In the genomic region with DNA sequence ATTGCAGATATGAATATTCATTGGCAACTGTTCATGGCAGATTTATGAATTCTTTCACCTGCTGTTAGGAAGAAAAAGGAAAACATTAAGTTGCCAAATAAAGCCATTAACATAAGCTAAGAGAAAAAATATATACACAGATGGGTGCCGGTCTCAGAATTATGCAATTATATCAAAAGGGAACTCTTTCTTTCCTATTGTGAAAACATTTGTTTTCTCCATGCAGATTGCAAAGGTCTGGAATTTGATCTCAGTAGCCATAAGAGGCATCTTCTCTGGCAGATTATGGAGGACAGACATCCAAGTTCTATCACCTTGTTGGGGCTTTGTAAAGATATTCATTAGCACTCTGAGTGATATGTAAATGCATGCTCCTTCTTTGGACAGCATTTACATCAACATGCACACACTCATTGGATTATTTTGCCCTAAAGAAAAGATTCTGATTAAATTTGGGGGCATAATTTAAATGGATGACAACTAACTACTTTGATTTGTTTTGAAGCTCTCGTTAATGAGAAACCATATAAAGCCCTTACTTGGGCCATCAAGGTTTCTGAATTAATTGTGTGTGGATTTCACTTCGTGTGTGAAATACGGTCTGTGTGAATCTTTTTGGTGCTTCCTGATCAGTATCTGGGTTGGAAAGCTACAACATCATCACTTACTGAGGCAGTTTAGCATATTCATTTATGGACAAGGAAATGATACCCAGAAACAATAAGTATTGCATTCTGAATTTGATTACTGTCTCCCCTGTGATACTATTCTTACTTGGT, we compare ENCODE assay signal across 15 mouse cellular contexts.
"Had no signal": no experiment of that assay in that cellular context is flagged by ENCODE, and none has a peak within 500 bp of the region (broad histone marks: within the 10 kb centered on the region; RNA-seq: fewer than 3 reads in every experiment).

No protein-coding gene starts in this region.

- H3K4me2 ChIP-seq: kidney, embryonic 15.5 days; limb, embryonic 13.5 days; midbrain, embryonic 12.5 days; neural tube, embryonic 15.5 days had no signal

- H3K27ac ChIP-seq: kidney, embryonic 15.5 days; limb, embryonic 13.5 days; liver, embryonic 14.5 days; midbrain, embryonic 12.5 days; neural tube, embryonic 15.5 days had no signal

- ATAC-seq: intestine, embryonic 16.5 days had no signal

- H3K36me3 ChIP-seq: kidney, embryonic 15.5 days; limb, embryonic 13.5 days; midbrain, embryonic 12.5 days; neural tube, embryonic 15.5 days had no signal

- H3K27me3 ChIP-seq: kidney, embryonic 15.5 days; limb, embryonic 13.5 days; midbrain, embryonic 12.5 days; neural tube, embryonic 15.5 days had no signal

- H3K9ac ChIP-seq: kidney, embryonic 15.5 days; limb, embryonic 13.5 days; liver, embryonic 14.5 days; midbrain, embryonic 12.5 days; neural tube, embryonic 15.5 days had no signal

- H3K4me1 ChIP-seq: kidney, embryonic 15.5 days; limb, embryonic 13.5 days; midbrain, embryonic 12.5 days; neural tube, embryonic 15.5 days had no signal

- H3K4me3 ChIP-seq: kidney, embryonic 15.5 days; limb, embryonic 13.5 days; midbrain, embryonic 12.5 days; myocyte; neural tube, embryonic 15.5 days had no signal

- H3K9me3 ChIP-seq: kidney, embryonic 15.5 days; limb, embryonic 13.5 days; midbrain, embryonic 12.5 days had no signal

- DNase-seq: kidney, adult 2 months; kidney, postnatal 14 days; layer of hippocampus, postnatal 36 days; lung, adult 18-20 months; right cerebral cortex, adult 18-20 months; right cerebral cortex, postnatal 25 days; thymus, adult 18-20 months; thymus, postnatal 25 days had no signal
